Mouse (Mus musculus): ENCODE results near the gene Hspa1l.

Gene Hspa1l

GRCm38 (mm10) chr17:35027277-35028068 lies 55.0 kb downstream of the Hspa1l start, which contains the start of gene Sapcd1:
Gene Sapcd1, minus strand, starts transcription at chr17:35028016.
- DNase-seq = no peak

- DNase-seq = no peak
These were observed 55.8 kb downstream of the Hspa1l start for GRCm38 (mm10) chr17:35028315-35028714.

All from kidney, postnatal 36 days (tissue).